Mouse (Mus musculus) stomach, postnatal 0 days (tissue): ENCODE measurements around the gene Fbf1. TPM values are rescaled to one million over a fixed set of nuclear protein-coding genes. Genes with fewer than 3 reads are reported as not detected.
A peak's percentile ranks its signal among the peaks of the same experiment; 100 is the strongest.

ENCODE experiments used
- ATAC-seq: fragments of 200-750 bp; cut with Nextera tagmentation; 2 replicates; pipeline ENCODE4 v1.8.0; 2017; ENCODE audit not compliant: low FRiP score, low TSS enrichment
- DNase-seq: peaks from one replicate; pipeline ENCODE4 v3.0.0-alpha.2; 2016; ENCODE audit warnings: low spot score
- H3K27ac ChIP-seq: fragments of 300-500 bp; sonication (generic); replicated peaks from 2 replicates; pipeline ENCODE4 v1.5.1; 2014; ENCODE audit warnings: mild to moderate bottlenecking, control low read depth
- H3K27me3 ChIP-seq: fragments of 300-500 bp; sonication (generic); 2 replicates; pipeline ENCODE4 v1.6.1; 2014; ENCODE audit warnings: low read length; ENCODE audit not compliant: control insufficient read depth, insufficient read depth
- H3K36me3 ChIP-seq: fragments of 300-500 bp; sonication (generic); 2 replicates; pipeline ENCODE4 v1.6.1; 2014; ENCODE audit warnings: low read length, mixed read lengths; ENCODE audit not compliant: control insufficient read depth, insufficient read depth
- H3K4me1 ChIP-seq: fragments of 300-500 bp; sonication (generic); replicated peaks from 2 replicates; pipeline ENCODE4 v1.6.1; 2014; ENCODE audit warnings: antibody characterized with exemption; ENCODE audit not compliant: control insufficient read depth, insufficient read depth
- H3K4me2 ChIP-seq: fragments of 300-500 bp; sonication (generic); replicated peaks from 2 replicates; pipeline ENCODE4 v1.6.1; 2014; ENCODE audit warnings: low read depth, mild to moderate bottlenecking, control low read depth, moderate library complexity
- H3K4me3 ChIP-seq: fragments of 300-500 bp; sonication (generic); 2 replicates; pipeline ENCODE4 v1.5.1; 2014; ENCODE audit warnings: low read depth, low read length, control low read depth
- H3K9ac ChIP-seq: fragments of 300-500 bp; sonication (generic); 2 replicates; pipeline ENCODE4 v1.6.1; 2014; ENCODE audit warnings: mild to moderate bottlenecking, low read length, control low read depth, mixed read lengths
- H3K9me3 ChIP-seq: fragments of 300-500 bp; sonication (generic); 2 replicates; pipeline ENCODE4 v1.6.1; 2016; ENCODE audit warnings: low read length; ENCODE audit not compliant: control insufficient read depth
- CTCF ChIP-seq: IDR thresholded peaks from 2 replicates; pipeline ENCODE4 v1.5.1; 2016; ENCODE audit warnings: antibody characterized with exemption, low read depth, mild to moderate bottlenecking, moderate library complexity
- EP300 ChIP-seq: optimal IDR thresholded peaks from 2 replicates; pipeline ENCODE3; 2016; ENCODE audit warnings: antibody characterized with exemption
- WGBS: fragments of 180-500 bp; shearing (Covaris S2); extraction: QIAGEN DNeasy Blood & Tissue Kit; methylation state at CpG from one replicate; pipeline ENCODE4 v1.1.7; 2014; 5-methylcytosine and 5-hydroxymethylcytosine counted together
- polyA plus RNA-seq: library from polyadenylated mRNA; unstranded; fragments of >200 nt; fragmentation: Nextera tagmentation; extraction: Ambion mirVana; gene quantifications from 2 replicates; pipeline ENCODE4 v1.2.1, GENCODE M21; 2015

The Fbf1 gene
- polyA plus RNA-seq, 1 experiment from 2014 or later, result 8.0 TPM

GRCm38 (mm10) chr11:116105065-116105464, 62.9 kb downstream of the Fbf1 start:
- Histone ChIP-seq H3K9ac (no peak overlapping the region), H3K36me3 (0 out of 2 replicates have a peak, but pooled peaks cover 2% of the 10 kb centered on the region), H3K4me1 (peaks cover 52% of the 10 kb centered on the region), H3K4me3 (no peak overlapping the region), H3K27me3 (no peaks in the 10 kb centered on the region), H3K4me2 (no peak overlapping the region), H3K9me3 (no peaks in the 10 kb centered on the region), H3K27ac (peak overlapping the region; percentile 91)
- WGBS, result 78% methylated on average over 2 of the region's 2 CpGs
- DNase-seq, result no peak
- no peak for TF ChIP-seq CTCF
- no peak for TF ChIP-seq EP300
- no peak for ATAC-seq

- Histone ChIP-seq H3K9ac (0 out of 2 replicates have a peak overlapping the region, but pooled peaks have one; percentile 31), H3K36me3 (0 out of 2 replicates have a peak, but pooled peaks cover 2% of the 10 kb centered on the region), H3K9me3 (no peaks in the 10 kb centered on the region), H3K27me3 (no peaks in the 10 kb centered on the region), H3K4me3 (no peak overlapping the region), H3K4me1 (peaks cover 55% of the 10 kb centered on the region), H3K4me2 (no peak overlapping the region; the same call in 1 of the 2 replicates), H3K27ac (peak overlapping the region; percentile 91)
- WGBS, result 22% methylated on average over 14 of the region's 14 CpGs
- DNase-seq (peak; percentile 90), ATAC-seq (peak; percentile 86)
- TF ChIP-seq EP300, result peak; percentile 68
- TF ChIP-seq CTCF, result no peak
Observed at GRCm38 (mm10) chr11:116104006-116104646, 63.8 kb downstream of the Fbf1 start.

- no peak for DNase-seq
- no peak for ATAC-seq
- H3K9ac ChIP-seq, result no peak overlapping the region
- H3K27ac ChIP-seq, result peak overlapping the region; percentile 79
- H3K36me3 ChIP-seq, result 0 out of 2 replicates have a peak, but pooled peaks cover 2% of the 10 kb centered on the region
- H3K27me3 ChIP-seq, result no peaks in the 10 kb centered on the region
- H3K9me3 ChIP-seq, result no peaks in the 10 kb centered on the region
- no peak overlapping the region for H3K4me3 ChIP-seq
- WGBS, result 38% methylated on average over 10 of the region's 12 CpGs
- 0 out of 2 replicates have a peak overlapping the region, but pooled peaks have one; percentile 11 for H3K4me2 ChIP-seq
- H3K4me1 ChIP-seq, result peaks cover 57% of the 10 kb centered on the region
- TF ChIP-seq CTCF, result no peak
- TF ChIP-seq EP300, result no peak
Observed at GRCm38 (mm10) chr11:116103572-116103971, 64.4 kb downstream of the Fbf1 start.

- 34% methylated on average over 3 of the region's 4 CpGs for WGBS
- Histone ChIP-seq H3K9me3 (no peaks in the 10 kb centered on the region), H3K4me2 (peak overlapping the region; percentile 32; the same call in 1 of the 2 replicates), H3K36me3 (0 out of 2 replicates have a peak, but pooled peaks cover 2% of the 10 kb centered on the region), H3K27me3 (no peaks in the 10 kb centered on the region), H3K27ac (peak overlapping the region; percentile 95), H3K4me3 (no peak overlapping the region), H3K4me1 (peaks cover 51% of the 10 kb centered on the region), H3K9ac (peak overlapping the region; percentile 59; the same call in 1 of the 2 replicates)
- TF ChIP-seq CTCF, result no peak
- TF ChIP-seq EP300, result no peak
- ATAC-seq (no peak), DNase-seq (no peak)
Observed at GRCm38 (mm10) chr11:116102472-116102871, 65.5 kb downstream of the Fbf1 start.

- H3K9me3 ChIP-seq, result no peaks in the 10 kb centered on the region
- 0 out of 2 replicates have a peak, but pooled peaks cover 2% of the 10 kb centered on the region for H3K36me3 ChIP-seq
- H3K4me3 ChIP-seq, result no peak overlapping the region
- TF ChIP-seq CTCF, result peak; percentile 18; the same call in 1 of the 2 replicates
- TF ChIP-seq EP300, result no peak
- WGBS, result 5% methylated on average over 11 of the region's 11 CpGs
- peaks cover 46% of the 10 kb centered on the region for H3K4me1 ChIP-seq
- H3K27ac ChIP-seq, result peak overlapping the region; percentile 95
- ATAC-seq, result no peak
- DNase-seq, result peak; percentile 63
- no peaks in the 10 kb centered on the region for H3K27me3 ChIP-seq
- peak overlapping the region; percentile 59 for H3K9ac ChIP-seq
- H3K4me2 ChIP-seq, result peak overlapping the region; percentile 32
Observed at GRCm38 (mm10) chr11:116101931-116102381, 66.0 kb downstream of the Fbf1 start.

GRCm38 (mm10) chr11:116100839-116101238, 67.1 kb downstream of the Fbf1 start:
- Histone ChIP-seq H3K27ac (peak overlapping the region; percentile 95), H3K9ac (no peak overlapping the region), H3K9me3 (no peaks in the 10 kb centered on the region), H3K27me3 (no peaks in the 10 kb centered on the region), H3K4me1 (peaks cover 39% of the 10 kb centered on the region), H3K4me2 (no peak overlapping the region), H3K4me3 (no peak overlapping the region), H3K36me3 (no peaks in the 10 kb centered on the region)
- ATAC-seq, result no peak
- 55% methylated on average over 7 of the region's 7 CpGs for WGBS
- no peak for DNase-seq
- TF ChIP-seq EP300 (no peak), CTCF (no peak)
